Mouse (Mus musculus) right cerebral cortex, adult 18-20 months (tissue): ENCODE results near the gene Cd69.

Experiments
- DNase-seq: peaks from one replicate; pipeline ENCODE4 v3.0.0; 2022; ENCODE audit warnings: mixed read lengths

Cd69 gene

DNA sequence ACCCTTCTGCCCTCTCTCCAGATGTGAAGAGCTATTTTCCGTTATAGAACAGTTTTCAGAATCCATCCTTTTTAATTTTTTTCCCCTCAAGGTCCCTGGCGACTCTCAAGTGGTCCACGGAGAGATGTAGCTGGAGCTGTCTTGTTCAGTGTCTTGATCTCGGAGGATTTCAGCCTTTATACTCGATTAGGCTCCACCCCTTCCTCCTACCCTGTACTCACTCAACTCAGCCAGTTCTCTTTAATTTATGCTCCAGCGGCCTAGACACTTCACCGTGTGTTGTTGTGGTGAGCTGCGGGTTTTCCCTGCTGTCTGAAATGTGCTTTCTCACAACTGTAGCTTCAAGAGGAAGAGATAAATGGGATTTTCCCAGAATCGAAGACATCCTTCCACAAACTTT, at the start of gene Cd69:
Cd69 (minus strand) TSS at position 217 of the 400 bp plus-strand sequence.
- no peak for DNase-seq

DNA sequence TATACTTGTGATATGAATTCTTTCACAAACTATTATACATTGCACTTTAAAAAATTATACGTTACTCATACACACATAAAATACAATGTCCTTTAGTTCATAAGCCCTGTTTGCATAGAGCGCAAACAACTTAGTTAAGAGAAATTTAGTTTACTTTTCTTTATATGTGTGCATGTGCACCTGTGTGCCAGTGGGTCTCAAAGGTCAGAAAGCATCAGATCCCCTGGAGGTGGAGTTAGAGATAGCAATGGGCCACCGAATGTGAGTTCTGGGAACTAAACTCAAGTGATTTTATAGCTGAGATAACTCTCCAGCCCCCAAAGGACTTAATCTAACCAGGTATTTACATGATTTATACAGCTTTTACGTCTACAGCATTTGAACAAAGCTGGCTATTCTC, 44.1 kb upstream of the Cd69 start:
- no peak for DNase-seq

DNA sequence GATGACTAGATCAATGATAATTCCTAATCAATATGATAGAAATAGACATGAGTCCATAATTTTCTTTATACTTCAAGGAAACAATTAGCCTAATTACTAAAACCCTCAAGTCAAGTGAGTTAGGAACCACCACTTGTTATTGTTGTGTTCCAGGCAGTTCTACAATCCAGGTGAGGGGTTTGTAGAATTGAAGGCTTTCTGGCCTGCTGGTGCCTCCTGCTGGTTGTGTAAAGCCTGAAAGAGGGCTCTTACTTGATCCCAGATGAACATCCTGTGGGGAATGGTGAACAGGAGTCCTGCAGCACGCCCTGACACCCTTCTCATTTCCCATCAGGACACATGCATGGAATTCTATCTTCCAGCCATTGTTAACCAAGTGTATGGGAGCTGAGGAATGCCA, 43.2 kb upstream of the Cd69 start:
- no peak for DNase-seq

DNA sequence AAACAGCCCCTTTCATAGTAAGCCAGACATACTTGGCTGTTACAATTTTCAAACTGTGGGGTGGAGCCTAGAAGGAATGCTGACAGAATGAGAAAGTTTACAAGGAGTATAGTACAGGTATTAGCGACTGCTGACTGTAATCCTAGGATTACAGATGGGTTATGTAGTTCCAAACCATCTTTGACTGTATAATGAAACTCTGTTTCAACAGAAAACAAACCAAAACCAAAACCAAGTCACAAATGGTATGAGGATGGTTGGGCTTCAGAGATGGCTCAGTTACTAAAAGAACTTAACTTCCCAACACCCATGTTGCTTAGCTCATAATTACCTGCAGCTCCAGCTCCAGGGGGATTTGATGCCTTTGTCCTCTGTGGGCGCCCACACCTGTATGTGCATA, 41.2 kb upstream of the Cd69 start:
- DNase-seq, result no peak

DNA sequence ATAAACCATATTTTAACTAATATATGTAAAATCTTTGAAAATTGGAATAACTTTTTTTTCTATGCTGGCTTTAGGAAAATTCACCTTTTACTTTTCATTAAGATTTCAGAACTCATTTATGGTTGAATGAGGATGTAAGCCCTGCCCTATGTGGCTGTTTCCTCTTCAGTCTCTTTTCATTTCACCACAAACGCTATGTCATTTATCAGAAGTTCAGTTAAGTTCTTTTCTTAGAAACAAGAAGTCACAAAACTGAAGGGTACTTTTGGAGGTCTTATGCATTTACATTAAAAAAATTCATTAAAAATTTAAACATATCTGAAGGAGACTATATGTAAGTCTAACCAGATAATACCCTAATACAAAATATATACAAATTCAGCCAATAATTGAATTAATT, 40.5 kb upstream of the Cd69 start:
- DNase-seq, result no peak

DNA sequence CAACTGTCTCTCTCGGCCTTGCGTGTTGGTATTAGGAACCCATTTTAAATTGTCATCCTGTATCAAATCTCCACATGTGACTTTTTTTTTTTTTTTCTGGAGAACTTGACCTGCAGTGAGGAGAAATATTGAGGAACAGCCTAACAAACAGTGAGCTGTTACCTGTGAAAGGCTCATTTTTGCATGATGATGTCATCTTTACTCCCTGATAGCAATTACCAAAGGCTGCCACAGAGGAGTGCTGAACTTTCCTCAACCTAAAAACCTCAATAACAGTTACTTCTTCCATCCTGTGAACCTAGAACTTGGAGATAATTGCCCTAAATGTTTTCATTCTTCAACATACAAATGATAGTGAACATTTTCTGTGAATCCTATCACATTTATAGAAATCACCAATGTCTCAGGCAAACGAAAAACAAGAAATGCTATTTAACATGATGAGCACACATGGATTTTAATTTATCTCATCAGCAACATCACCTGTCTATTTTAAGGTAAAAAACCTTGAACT, 39.5 kb upstream of the Cd69 start:
- no peak for DNase-seq

DNA sequence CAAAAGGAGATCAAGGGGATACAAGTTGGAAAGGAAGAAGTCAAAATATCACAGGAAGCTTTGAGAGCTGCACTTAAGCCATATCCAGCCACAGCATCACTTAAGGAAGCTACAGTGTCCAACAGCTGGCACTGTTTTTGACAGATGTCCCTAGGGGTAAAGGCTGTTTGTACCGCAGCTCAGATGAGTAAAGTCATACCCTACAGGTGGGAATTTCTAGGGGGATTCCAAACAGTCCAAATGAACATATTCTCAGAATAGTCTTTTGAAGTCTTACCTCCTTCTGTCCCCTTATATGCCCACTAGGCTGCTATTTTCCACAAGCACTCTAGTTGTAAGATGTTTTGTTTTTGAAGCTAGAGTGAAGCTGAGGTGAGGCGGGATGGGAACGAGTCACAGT, 37.3 kb upstream of the Cd69 start:
- DNase-seq, result no peak

DNA sequence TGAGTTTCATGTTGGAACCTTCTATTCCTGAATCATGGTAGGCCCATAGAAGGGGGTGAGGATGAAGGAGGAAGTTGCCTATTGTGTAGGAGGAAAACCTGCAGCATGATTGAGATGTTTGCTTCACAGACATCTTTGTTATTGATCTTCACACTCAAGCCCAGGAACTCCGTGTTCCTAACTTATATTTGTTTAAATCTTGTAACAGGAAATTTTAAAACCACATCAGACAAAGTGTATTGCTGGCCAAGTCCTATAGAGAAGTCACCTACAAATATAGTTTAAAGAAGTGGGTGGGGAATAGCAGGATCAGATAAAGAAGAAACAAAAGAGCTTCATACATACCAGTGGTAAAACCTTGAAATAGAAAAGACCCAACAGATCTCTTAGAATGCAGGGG, 28.9 kb upstream of the Cd69 start:
- DNase-seq, result no peak

DNA sequence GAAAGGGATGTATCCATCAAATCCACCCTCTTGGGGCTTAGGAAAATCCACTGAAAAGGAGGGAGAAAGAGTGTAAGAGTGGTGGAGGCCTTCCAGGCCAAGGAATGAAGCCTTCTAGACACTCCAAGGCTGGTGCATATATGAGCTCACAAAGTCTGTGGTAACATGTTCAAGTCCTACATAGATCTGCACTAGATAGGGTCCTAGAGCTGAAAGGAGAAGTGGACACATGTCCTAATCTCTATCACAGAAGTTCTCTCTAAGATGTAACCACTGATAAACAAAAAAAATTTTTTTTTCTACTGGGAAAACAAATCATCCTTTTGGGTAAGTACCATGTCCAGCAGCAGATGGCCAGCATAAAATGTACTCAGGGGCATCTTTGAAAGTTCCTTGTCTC, 13.5 kb upstream of the Cd69 start:
- no peak for DNase-seq

DNA sequence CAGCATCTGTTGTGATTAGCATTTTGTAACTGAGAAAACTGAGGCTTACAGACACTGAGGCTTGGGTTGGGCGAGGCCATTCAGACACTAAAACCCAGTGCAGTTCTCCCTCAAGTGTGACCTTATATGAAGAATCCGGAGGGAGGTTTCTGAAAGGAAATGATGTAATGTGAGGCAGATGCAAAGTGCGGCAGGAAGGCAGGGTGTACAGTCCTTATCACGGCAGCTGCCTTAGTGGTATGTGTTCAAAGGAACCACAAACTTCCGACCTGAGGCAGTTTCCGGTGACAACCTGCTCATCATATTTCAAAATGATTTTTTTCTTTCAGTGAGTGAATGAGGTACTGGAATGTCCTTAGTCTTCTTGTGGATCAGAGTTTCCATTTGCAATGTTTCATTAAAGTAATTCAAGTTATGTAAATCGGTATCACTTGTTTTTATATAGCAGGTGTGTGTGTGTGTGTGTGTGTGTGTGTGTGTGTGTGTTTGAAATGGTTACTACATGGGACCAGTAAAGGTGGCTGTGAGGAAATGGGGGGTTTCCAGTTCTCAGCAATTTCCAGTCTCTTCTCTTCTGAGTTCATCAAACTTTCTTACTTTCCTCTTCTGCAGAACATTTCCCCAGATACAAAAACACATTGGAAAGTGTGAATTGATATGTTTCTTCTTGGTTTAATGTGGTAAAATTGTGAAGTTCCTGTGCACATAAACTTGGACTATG, 9.3 kb upstream of the Cd69 start:
- no peak for DNase-seq

DNA sequence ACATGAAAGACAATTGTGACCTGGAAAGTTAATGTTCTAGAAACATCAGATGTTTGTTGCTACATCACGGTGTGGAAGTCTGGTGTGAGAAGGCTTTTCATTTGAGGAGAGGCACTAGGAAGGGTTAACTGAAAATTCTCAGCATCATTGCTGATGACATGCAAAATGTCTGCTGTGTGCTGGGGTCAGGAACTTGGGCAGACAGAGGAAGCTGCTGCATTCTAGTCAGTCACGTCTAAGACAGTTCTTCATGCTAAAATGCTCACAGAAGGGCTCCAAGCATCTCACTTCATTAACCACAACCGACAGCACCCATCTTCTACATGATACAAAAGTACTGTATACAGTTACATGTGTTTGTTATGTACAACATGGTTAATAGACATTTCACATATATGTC, 8.0 kb upstream of the Cd69 start:
- no peak for DNase-seq

DNA sequence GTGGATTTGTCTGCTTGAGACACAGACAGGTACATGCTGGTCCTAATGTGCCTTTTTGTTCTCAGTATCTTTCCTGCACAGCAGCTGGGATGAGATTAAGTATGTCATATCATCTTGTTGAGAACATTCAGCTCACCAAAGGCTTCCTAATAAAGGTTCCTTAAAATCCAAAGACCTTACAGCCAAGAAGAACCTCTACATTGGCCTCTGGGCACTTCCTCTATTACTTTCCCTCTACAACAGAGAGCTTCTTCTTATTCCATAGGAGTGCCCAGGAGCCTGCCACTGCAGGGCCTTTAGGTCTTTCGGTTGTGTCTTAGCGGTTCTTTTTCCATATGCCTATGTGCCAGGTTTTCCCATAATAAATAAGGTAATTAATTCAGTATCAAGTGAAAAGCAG, 1.2 kb upstream of the Cd69 start:
- no peak for DNase-seq

DNA sequence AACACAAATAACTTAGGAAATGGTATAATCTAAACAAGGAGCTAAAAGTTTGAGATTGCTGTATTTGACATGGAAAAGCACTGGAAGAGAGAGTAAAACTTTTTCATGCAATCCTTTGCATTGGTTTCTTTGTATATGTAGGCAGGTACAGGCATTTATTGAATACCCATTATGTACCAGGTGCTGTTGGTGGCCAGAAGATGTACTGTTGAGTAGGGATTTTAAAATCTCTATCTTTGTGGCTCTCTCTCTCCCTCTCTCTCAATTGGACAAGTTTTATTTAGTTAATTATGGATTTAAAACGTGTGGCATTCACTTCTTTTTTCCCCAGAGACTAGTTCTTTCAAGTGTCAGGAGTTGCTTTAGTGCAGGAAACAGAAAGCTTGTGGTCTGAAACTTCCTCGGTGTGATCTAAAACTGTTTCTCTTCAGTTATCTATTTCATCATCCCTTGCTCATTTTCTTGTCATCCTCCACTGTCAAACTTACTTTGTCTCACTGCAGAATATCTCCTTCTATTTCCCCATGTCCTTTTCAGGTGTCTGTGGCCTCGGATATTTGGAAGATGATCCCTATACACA, 478 bp upstream of the Cd69 start:
- no peak for DNase-seq

DNA sequence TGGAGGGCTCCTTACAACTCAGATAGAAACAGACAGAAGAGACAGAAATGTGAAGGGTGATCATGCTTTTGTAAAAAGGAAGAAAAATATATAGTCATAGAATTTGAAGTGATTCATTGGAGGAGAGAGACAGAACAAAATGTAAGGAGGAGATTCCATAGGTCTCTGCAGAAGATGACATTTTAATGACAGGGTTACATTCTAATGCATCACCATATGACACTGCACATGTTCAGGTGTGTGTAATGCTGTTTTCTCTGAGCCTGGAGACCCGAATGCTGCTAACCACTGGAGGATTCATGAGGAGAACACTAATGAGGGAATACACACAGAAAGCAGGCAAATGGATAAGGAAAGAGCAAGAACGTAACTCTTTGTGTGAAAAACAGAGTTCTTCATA, 760 bp downstream of the Cd69 start:
- no peak for DNase-seq

DNA sequence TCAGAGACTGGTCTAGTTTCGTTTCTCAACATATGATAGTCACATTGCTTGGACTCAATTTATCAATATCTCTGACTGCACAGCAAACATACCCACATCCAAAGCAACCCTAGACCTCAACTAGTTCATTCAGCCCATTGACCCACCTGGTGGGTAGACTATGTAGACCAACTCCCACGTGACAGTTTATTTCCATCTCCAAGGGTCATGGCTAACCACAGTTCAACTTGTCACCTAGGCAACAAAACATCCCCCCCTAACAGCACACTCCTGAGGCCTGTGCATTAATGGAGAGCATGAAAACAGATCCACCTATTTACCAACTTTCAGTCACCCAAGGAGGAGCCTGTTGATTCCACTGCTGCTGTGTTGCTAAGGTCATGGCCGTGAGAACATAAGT, 1.6 kb downstream of the Cd69 start:
- DNase-seq, result no peak

DNA sequence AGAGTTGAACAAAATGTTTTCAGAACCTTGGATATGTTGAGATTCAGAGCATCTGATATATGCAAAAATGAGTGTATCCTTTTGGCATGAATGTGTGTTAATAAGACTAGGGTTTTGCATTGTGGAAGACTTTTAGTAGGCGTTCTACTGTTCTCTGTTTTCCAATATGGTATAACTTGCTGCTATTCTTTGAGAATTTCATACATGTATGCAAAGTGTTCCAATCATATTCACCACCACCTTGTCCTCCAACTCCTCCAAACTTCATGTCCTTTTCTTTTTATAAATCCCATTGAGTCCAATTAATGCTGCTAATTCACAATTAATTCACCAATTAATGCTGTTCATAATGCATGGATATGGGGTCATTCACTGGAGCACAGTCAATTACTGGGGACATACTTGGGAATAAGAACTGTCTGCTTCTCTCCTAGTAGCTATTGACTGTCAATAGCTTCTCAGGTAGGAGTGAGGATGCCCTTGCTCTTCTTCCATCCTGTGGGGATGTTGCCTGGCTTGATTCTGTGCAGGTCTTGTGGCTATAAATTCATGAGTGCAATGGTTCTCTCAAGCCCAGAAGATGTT, 8.7 kb downstream of the Cd69 start:
- no peak for DNase-seq

DNA sequence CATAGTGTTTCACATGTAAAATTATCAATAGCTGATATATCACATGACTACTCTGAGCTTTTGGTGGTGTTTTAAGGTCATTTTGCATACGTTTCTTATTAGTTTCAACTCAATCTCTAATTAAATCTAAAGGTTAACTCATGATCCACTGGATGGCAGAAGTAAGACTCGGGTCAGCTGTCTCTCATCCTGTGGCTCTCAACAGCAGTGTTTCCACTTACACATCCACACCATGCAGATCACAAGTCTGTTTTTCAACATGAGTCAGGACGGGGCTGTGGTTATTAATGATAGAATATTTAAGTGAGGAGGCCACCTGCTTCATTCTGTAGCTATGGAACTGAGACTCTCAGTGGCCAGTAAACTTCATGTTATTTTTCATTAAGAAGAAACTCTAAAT, 9.4 kb downstream of the Cd69 start:
- DNase-seq, result no peak

DNA sequence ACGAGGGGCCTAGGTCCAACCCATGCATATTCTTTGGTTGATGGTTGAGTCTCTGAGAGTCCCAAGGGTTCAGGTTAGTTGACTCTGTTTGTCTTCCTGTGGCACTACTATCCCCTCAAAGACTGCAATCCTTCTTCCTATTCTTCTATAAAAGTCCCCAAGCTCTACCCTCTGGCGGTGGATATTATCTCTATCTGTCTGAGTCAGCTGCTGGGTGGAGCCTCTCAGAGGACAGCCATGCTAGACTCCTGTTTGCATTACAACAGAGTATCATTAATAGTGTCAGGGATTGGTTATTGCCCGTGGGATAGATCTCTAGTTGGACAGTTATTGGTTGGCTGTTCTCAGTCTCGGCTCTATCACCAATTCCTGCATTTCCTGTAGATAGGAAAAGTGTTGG, 14.3 kb downstream of the Cd69 start:
- no peak for DNase-seq

DNA sequence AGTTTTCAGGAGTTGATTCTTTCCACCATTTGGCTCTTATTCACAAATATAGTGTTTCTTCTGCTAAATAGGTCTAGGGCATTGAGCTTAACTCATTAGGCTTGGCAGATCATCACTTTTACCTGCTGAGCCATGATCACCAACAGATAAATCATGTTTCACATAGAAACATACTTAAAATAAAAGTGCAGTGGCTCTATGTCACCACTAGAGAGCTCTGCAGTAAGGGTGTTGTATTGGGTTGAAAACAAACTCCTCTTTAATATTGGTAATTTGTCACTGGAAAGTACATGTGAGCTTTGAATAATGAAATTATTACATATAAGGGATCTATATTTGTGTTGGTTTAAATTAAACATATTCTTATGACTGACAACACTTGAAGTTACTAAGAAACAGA, 15.2 kb downstream of the Cd69 start:
- no peak for DNase-seq

DNA sequence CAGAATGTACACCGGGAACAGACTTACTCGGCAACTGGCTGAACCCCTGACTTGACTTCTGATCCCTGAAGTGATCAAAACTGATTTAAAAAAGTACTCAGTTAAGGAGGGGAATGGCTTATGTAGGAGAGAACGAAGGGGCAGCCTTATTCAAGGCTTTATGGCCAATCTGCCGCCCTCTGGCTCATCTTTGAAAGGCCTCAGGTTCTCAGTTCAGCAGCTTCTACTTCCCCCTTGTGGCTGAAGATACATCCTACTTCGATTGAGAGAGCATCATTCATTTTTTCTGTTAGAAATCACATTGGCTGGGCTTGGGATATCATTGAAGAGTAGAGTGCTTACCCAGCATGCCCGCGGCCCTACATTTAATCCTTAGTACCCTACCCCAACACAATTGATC, 19.2 kb downstream of the Cd69 start:
- DNase-seq, result no peak

DNA sequence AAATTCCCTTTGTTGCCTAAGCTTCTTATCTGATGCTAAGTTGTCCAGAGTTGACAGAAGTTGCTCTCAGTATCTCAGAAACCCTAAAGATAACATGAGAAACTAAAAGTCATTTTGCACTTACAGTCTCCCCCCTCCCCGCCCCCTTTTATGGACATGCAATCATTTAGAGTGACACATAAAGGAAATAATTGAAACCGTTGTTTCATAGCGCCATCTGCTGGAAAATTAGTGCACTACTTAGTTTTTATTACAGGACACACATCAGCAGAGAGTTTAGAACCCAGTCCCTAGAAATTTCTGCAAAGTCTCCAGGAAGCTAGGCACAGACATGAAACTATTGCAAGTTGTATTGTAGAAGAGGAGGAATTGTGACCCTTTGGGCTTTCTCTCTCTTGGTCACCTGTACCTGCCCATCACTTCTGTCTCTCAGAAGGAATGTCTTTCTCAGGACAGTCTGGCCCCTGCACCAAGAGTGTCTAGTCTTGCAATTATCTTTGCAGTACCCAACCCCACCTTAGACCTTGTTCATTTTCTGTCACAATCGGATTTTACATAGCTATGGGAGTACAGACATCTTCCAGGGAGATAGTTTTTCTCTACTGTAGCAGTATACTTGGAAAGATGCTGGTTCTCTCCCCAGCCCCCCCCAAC, 20.2 kb downstream of the Cd69 start:
- no peak for DNase-seq

DNA sequence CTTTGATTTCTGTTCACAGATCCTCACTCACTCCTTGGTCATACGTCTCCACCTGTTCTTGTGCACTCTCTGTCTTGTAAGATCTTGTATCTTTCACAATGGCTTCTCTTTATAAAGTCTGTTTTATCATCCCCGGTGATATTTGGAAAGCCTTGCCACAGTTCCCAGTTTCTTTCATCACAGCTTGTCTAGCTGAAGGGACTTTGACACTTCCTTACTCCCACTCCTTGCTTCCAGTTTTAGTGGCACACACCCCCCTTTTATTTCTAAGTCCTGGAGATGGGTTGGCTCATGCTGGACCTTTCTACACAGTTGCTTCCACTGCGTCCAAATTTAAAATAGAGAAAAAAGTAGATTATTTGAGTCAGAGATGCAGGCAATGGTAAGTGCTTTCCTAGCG, 20.9 kb downstream of the Cd69 start:
- DNase-seq, result no peak

DNA sequence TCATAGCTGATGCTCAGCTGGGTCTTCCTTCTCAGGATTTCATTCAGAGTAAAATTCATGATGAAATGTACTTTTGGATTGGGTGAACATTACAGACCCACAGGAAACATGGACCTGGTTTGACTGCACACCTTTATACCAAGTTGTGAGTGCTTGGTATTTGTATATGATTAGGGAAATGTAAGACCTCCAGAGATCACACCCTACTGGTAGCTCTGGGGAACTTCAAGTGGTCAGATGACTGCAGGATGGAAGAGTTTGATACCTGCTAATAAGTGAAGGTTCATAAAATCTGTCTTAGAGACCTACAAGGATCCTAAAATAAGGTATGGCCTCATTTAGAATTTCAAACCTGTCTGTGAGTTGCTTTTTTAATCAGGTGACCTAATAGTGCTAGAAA, 27.0 kb downstream of the Cd69 start:
- DNase-seq, result no peak

DNA sequence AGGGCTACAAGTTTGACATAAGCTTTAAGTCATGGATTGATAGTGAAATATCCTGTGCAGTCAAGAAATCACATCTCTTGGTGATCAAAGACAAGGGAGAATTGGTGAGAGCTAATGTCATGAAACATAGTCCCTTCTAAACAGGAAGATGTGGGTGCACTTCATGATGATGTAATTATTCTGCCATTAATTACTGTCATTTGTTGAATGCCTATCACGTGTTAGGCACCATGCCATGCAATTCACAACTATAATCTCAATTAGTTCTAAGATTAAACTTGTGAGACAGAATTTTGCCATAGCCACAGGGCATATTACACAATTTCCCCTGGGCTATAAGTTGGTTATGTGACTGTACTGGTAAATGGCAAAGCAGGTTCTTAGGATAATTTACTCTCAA, 28.2 kb downstream of the Cd69 start:
- DNase-seq, result no peak
